ENCODE assay signal across 19 mouse cellular contexts in the genomic region with DNA sequence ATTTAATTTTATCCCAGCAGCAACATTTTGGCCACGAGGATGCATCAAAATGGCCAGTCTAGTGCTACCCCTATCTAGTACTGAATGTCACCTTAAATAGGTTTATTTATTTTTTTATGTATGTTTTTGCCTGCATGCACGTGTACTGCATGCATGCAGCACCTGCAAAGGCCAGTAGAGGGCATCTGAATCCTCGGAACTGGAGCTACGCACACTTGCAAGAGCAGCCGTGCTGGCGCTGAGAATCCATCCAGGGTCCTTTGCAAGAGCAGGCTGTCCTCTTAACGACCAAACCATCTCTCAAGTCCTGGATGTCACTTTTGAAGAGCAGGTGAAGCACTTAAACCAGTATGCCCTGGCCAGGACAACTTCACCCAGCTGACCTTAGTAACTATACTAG. TPM values are rescaled to one million over a fixed set of nuclear protein-coding genes. Genes with fewer than 3 reads are reported as not detected.
DNase-seq lines count a peak whose midpoint lies in the region; ATAC-seq and TF ChIP-seq lines count a peak whose summit lies in the region.
"Had no signal": no experiment of that assay in that cellular context is flagged by ENCODE, and none has a peak within 500 bp of the region (broad histone marks: within the 10 kb centered on the region; RNA-seq: fewer than 3 reads in every experiment).

No protein-coding gene starts in this region.

- H3K4me3 ChIP-seq in forebrain, postnatal 0 days (ENCODE audit: low read depth, low read length) = no peak overlapping the region
- H3K4me3 ChIP-seq in forebrain, embryonic 14.5 days (ENCODE audit: low read depth, low read length) = no peak overlapping the region
- H3K4me3 ChIP-seq in liver, embryonic 14.5 days (ENCODE audit: insufficient read depth in 1 of 2, low read depth in 2 of 2, low read length in 2 of 2) = no peak overlapping the region
- H3K4me3 ChIP-seq: forebrain, embryonic 13.5 days; hindbrain, embryonic 15.5 days; liver, embryonic 13.5 days; neural tube, embryonic 12.5 days had no signal

- no peak overlapping the region for H3K4me2 ChIP-seq in forebrain, postnatal 0 days (ENCODE audit: low read depth)
- H3K4me2 ChIP-seq in forebrain, embryonic 14.5 days (ENCODE audit: low read length) = no peak overlapping the region
- no peak overlapping the region for H3K4me2 ChIP-seq in liver, embryonic 14.5 days (ENCODE audit: low read depth)
- H3K4me2 ChIP-seq: forebrain, embryonic 13.5 days; heart, embryonic 11.5 days; hindbrain, embryonic 15.5 days; liver, embryonic 13.5 days; neural tube, embryonic 12.5 days had no signal

- 0 out of 2 replicates have a peak, but pooled peaks cover 6% of the 10 kb centered on the region for H3K4me1 ChIP-seq in forebrain, postnatal 0 days (ENCODE audit: insufficient read depth)
- H3K4me1 ChIP-seq in forebrain, embryonic 14.5 days (ENCODE audit: control insufficient read depth, insufficient read depth, low read length) = peaks cover 7% of the 10 kb centered on the region
- peaks cover 0 to 5% of the 10 kb centered on the region in 2 experiments; a peak in 1 of 4 replicates for H3K4me1 ChIP-seq in liver, embryonic 14.5 days (replicated peaks; ENCODE audit: control insufficient read depth in 2 of 2, insufficient read depth in 2 of 2, low read length in 1 of 2)

- H3K27me3 ChIP-seq in forebrain, postnatal 0 days (ENCODE audit: insufficient read depth, low read length) = no peaks in the 10 kb centered on the region
- no peaks in the 10 kb centered on the region for H3K27me3 ChIP-seq in forebrain, embryonic 14.5 days (replicated peaks; ENCODE audit: control insufficient read depth, insufficient read depth, low read length)
- no peaks in the 10 kb centered on the region for H3K27me3 ChIP-seq in liver, embryonic 14.5 days (ENCODE audit: control insufficient read depth, insufficient read depth, low read length)
- H3K27me3 ChIP-seq: forebrain, embryonic 13.5 days; hindbrain, embryonic 15.5 days; liver, embryonic 13.5 days; neural tube, embryonic 12.5 days had no signal

- no peak for TF ChIP-seq EP300 in liver, embryonic 14.5 days (IDR thresholded peaks at IDR 0.05; ENCODE audit: low read depth)

- no peak for DNase-seq in forebrain, postnatal 0 days
- DNase-seq in forebrain, embryonic 14.5 days (ENCODE audit: low spot score) = no peak
- no peak for DNase-seq in liver, embryonic 14.5 days (ENCODE audit: low read depth in 3 of 3, low spot score in 3 of 3)
- no peak for DNase-seq in liver
- peak; percentile 25 for DNase-seq in A20 (ENCODE audit: low read depth, low spot score)
- peak; percentile 68 for DNase-seq in R1 (ENCODE audit: low read depth, low spot score)
- DNase-seq in cerebellum, adult 11-12 months = no peak
- no peak for DNase-seq in right cerebral cortex, adult 18-20 months
- DNase-seq: cerebellum, adult 18-20 months; cerebellum, postnatal 36 days; kidney, adult 18-20 months; kidney, postnatal 14 days; liver, embryonic 13.5 days; thymus, postnatal 36 days had no signal

- H3K9me3 ChIP-seq in forebrain, postnatal 0 days (ENCODE audit: low read length) = no peaks in the 10 kb centered on the region
- H3K9me3 ChIP-seq in forebrain, embryonic 14.5 days (replicated peaks; ENCODE audit: control insufficient read depth, low read length) = no peaks in the 10 kb centered on the region
- no peaks in the 10 kb centered on the region for H3K9me3 ChIP-seq in liver, embryonic 14.5 days (ENCODE audit: control insufficient read depth, low read length)
- H3K9me3 ChIP-seq: forebrain, embryonic 13.5 days; hindbrain, embryonic 15.5 days; liver, embryonic 13.5 days; neural tube, embryonic 12.5 days had no signal

- no peak overlapping the region for H3K27ac ChIP-seq in forebrain, postnatal 0 days (ENCODE audit: low read depth, low read length)
- H3K27ac ChIP-seq in forebrain, embryonic 14.5 days (ENCODE audit: low read depth, low read length) = no peak overlapping the region
- no peak overlapping the region for H3K27ac ChIP-seq in liver, embryonic 14.5 days
- H3K27ac ChIP-seq: forebrain, embryonic 13.5 days; hindbrain, embryonic 15.5 days; liver, embryonic 13.5 days; neural tube, embryonic 12.5 days had no signal

- 86% methylated on average over 7 of the region's 7 CpGs for WGBS in forebrain, postnatal 0 days
- WGBS in forebrain, embryonic 14.5 days = 90% methylated on average over 7 of the region's 7 CpGs
- WGBS in liver, embryonic 14.5 days (ENCODE audit: insufficient replicate concordance) = 60% methylated on average over 7 of the region's 7 CpGs

- ATAC-seq in forebrain, postnatal 0 days = no peak
- no peak for ATAC-seq in forebrain, embryonic 14.5 days
- ATAC-seq in liver, embryonic 14.5 days (ENCODE audit: insufficient read depth) = no peak
- ATAC-seq: forebrain, embryonic 13.5 days had no signal

- H3K36me3 ChIP-seq in forebrain, postnatal 0 days (ENCODE audit: insufficient read depth) = no peaks in the 10 kb centered on the region
- no peaks in the 10 kb centered on the region for H3K36me3 ChIP-seq in forebrain, embryonic 14.5 days (ENCODE audit: control insufficient read depth, insufficient read depth, low read length)
- H3K36me3 ChIP-seq in liver, embryonic 14.5 days (replicated peaks; ENCODE audit: control insufficient read depth, insufficient read depth, low read depth) = no peaks in the 10 kb centered on the region
- H3K36me3 ChIP-seq: hindbrain, embryonic 15.5 days; liver, embryonic 13.5 days; neural tube, embryonic 12.5 days had no signal

- H3K9ac ChIP-seq in forebrain, postnatal 0 days = no peak overlapping the region
- no peak overlapping the region for H3K9ac ChIP-seq in forebrain, embryonic 14.5 days (ENCODE audit: low read length)
- H3K9ac ChIP-seq in liver, embryonic 14.5 days (replicated peaks) = no peak overlapping the region
- H3K9ac ChIP-seq: forebrain, embryonic 13.5 days; hindbrain, embryonic 15.5 days; liver, embryonic 13.5 days; neural tube, embryonic 12.5 days had no signal

- peak; percentile 19; the same call in 1 of the 2 replicates for TF ChIP-seq CTCF in forebrain, postnatal 0 days (IDR thresholded peaks at IDR 0.05; ENCODE audit: low read depth)
- peak; percentile 43; the same call in 1 of the 2 replicates for TF ChIP-seq CTCF in liver, embryonic 14.5 days (IDR thresholded peaks at IDR 0.05; ENCODE audit: low read depth)

RNA-seq across cellular contexts. Expression of a gene that starts 9.6 kb away (rescaled TPM):
- 9.8 and 13.1 TPM in 2 replicates for total RNA-seq in forebrain, postnatal 0 days (2014; rRNA removed)
- 2.8 and 6.9 TPM in 2 replicates for polyA plus RNA-seq in forebrain, postnatal 0 days (2015; fragmentation: Nextera tagmentation; extraction: Ambion mirVana)
- polyA plus RNA-seq in forebrain, embryonic 14.5 days (2014; fragmentation: Nextera tagmentation; extraction: Ambion mirVana) = 0.65 and 0.80 TPM in 2 replicates
- 0.01 TPM in 2 replicates for polyA plus RNA-seq in liver, embryonic 14.5 days (2012; rRNA removed)
- not detected in 2 replicates for polyA plus RNA-seq in liver, embryonic 14.5 days (2014; fragmentation: Nextera tagmentation; extraction: Ambion mirVana)
- total RNA-seq: heart, postnatal 25 days had no signal

Comparison
In these comparisons a context has a peak if more than half of its experiments do, and no peak if none do; other contexts are left out.
1. DNase-seq: peak in A20 (single experiment) and R1 (single experiment); none in forebrain, postnatal 0 days (single experiment), forebrain, embryonic 14.5 days (single experiment), liver, embryonic 14.5 days (0 of 3), liver (single experiment), cerebellum, adult 11-12 months (single experiment) and right cerebral cortex, adult 18-20 months (single experiment).